Mouse (Mus musculus) urinary bladder, postnatal 14 days (tissue): ENCODE measurements around the gene Marveld2.
A peak's percentile ranks its signal among the peaks of the same experiment; 100 is the strongest.

Source experiments
- DNase-seq: peaks from one replicate; pipeline ENCODE4 v3.0.0; 2021; ENCODE audit warnings: low spot score

The Marveld2 gene

GRCm38 (mm10) chr13:100616181-100617087, at the start of gene Marveld2:
TSS of gene Marveld2 (minus strand) at chr13:100616971.
- peak; percentile 75 for DNase-seq

- peak; percentile 60 for DNase-seq
Observed at GRCm38 (mm10) chr13:100659864-100660456, 43.2 kb upstream of the Marveld2 start.

DNA sequence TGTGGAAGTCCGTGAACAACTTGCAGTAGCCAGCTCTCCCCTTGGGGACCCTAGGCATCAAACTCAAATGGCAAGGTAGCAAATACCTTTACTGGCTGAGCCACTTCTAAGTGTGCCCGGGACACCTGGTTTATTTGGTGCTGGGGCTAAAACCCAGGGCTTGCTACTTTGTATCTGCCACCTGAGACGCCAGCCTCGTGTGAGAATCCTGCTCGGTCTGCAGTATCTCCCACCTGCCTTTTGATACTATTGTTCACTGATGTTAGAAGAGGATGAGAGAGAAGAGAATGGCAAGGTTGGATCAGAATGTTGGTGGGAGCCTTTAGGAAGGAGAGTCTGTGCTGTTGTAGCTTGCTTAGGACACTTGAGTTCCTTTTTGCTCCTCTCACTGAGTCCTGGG, 41.3 kb upstream of the Marveld2 start:
- no peak for DNase-seq

DNA sequence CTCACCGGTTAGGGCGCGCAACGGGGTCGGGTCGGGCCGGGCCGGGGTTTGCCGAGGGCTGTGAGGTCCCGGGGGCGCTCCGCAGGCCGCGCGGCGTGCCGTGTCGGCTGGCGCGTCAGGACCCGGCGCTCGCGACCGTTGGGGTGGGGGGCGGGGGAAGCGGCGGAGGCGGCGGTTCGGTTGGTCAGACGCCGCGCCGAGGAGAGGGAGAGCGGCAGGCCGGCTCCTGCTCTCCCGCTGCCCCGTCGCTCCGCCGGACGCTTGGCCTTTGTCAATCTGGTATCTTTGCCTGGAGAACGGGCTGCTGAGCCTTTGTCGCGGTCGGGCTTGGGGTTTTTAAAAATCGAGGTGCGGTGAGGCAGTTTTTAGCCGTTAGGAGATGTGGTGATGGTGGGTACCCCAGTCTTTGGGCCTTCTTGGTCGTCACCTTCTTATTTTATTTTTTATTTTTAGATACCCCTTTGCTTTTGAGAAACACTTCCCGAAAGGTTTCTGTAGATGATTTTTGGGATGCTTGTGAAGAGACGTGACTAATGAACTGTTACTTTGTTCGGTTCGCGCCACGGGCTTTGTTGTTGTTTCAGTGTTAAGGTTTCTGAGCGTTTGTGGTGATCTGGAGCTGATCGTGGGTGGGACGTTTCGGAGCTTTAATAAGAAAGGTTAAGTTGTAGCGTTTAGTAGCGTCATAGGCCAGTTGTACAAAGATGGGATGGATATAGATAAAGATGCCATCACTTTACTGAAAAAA, 34.8 kb upstream of the Marveld2 start, which contains the start of gene Taf9:
Taf9 (plus strand) TSS at position 141 of the 748 bp plus-strand sequence.
- no peak for DNase-seq

DNA sequence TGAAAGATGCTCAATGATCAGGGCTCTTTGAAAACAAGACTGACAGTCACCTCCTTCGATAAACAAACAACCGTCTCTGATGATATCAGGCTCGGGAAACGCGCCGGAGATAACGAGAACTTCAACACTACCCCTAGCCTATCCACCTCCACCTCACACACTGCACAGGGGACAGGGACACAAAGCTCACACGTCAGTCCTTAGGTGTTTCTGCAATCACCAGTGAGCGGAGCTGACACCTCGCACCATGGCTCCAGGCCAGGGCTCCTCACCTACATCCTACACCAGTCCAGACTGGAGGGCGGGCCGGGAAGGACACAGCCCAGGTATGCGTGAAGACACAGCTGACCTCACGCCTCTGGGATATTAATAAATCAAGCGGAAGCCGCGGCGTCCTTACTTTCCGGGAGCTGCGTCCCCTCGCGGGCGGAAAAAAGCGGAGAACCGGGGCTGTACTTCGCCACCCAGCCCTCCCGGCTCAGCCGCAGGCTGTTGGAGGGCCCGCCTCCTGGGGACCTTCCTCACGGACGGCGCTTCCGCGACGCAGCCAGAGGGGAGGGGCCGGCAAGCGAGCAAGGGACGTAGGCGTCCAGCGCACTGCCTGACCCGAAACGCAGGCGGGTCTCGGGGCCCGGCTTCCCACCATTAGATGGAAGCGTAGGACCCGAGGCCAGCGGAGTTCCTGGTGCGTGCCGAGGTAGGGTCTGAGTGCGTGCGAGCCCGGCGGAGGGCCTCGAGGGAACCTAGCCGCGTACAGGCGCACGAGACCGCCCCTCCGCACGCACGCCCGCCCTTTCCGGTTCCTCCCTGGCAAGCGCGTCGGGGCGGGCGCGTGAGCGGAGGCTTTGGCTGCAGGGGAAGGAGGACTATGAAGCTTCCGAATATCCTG, 34.0 kb upstream of the Marveld2 start, which contains the start of the genes Ak6 and Rad17:
Ak6 (plus strand) TSS at position 430 of the 889 bp plus-strand sequence.
Rad17 (minus strand) TSS at position 502 of the 889 bp plus-strand sequence.
- peak; percentile 95 for DNase-seq

DNA sequence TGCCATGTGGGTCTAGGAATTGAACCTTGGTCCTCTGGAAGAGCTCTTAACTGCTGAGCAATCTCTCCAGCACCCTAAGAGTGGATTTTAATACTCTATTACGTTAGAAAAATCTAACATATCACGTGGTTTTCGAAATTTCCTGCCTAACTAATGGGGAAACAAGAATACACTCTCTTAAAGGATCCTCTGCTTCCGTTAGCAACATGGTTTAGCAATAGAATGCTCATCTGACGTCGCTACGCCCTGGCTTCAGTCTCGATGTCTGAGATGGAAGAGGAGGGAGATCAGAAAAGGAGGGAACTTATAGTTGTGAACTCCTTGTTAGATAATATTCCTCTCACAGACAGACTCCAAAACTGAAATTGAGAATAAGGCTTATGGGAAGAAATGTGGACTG, 31.5 kb upstream of the Marveld2 start:
- no peak for DNase-seq

DNA sequence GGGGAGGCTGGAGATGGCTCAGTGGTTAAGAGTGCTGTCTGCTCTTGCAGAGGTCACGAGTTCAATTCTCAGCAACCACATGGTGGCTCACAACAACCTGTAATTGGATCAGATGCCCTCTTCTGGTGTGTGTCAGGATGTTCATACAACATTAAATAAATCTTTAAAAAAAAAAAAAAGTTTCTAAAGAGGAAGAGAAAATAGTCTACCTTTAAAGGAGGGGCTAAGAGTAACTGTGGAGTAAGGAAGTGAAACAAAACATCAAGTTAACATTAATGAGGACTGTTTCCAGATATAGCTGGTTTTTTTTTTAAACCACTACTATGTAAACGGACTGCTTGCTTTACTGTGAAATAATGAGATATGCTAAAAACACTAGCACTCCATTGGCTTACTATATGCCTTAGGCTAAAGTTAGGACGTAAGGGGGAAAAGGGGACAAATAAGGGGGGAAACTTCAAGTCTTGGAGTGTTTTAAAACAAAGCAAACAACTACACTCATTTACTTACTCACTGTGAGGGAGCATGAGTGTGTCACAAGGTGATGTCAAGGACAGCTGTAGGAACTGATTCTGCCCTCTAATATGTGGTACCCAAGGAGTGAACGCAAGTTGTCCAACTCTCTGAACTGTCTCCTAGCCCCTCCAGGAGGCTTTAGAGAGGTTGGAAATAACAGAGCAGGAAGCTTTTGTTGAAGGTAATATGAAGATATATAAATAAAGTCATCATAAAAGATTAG, 25.9 kb upstream of the Marveld2 start:
- DNase-seq = no peak

DNA sequence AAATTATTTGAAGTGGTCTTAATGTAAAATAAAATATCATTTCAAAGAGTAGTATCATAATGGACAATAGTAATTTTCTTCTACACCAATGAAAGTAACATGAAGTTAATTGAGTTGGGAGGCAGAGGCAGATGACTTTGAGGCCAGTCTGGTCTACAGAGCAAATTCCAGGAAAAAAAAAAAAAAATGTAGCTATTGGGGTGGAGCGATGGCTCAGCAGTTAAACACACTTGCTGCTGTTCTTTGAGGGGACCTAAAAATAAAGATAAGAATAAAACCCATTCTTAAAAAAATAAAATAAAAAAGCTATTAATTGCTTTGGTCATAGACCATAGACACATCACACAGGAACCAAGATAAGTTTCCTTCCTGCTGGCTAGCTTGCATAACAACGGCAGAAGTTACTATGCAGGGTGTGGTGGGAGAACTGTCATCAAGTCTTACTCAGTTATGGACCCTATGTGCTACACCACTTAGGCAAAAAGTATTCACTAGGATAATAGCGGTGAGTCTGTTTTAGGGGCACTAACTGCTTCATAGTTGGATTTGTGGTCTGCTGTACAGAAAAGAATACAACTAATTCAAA, 17.4 kb upstream of the Marveld2 start:
- DNase-seq = no peak

- DNase-seq = no peak
Observed at GRCm38 (mm10) chr13:100622241-100622640, 5.5 kb upstream of the Marveld2 start.

DNA sequence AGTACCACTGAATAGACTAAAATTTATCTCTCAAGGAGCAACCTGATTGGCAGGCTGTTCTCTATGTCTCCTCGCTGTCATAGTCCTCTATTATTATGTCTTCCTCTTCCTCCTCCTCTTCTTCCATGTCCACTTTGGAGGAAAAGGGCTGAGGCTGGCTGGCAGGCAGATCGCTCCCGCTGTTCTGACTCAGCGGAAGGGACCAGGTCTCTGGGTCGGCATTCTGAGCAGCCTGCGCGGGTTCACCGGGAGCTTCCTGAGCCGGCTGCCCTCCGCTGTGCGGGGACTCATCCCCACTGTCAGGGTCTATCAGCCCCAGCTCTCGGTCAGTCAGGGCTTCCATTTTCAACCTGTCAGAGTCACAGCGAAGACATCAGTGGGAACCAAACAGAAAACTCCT, 812 bp upstream of the Marveld2 start:
- DNase-seq = no peak

- no peak for DNase-seq
Observed at GRCm38 (mm10) chr13:100612903-100613302, 3.9 kb downstream of the Marveld2 start.

DNA sequence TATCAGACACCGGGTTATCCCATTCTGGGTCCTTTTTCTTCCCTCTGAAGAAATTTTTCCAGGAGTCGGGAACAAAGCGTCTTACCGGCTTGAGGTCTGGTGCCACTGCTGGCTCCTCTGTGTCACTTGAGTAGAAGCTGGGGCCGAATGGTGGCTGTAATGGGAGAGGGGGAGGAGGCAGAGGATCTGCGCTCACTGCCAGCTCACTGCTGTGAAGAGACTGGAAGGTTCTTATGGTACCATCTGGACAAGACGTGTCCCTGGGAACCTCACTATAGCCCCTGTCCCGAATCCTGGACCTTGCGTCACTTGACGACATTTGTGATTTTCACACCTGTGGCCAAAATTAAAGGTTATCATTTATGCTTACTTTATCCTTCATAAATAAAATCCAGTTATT, 4.5 kb downstream of the Marveld2 start:
- no peak for DNase-seq

DNA sequence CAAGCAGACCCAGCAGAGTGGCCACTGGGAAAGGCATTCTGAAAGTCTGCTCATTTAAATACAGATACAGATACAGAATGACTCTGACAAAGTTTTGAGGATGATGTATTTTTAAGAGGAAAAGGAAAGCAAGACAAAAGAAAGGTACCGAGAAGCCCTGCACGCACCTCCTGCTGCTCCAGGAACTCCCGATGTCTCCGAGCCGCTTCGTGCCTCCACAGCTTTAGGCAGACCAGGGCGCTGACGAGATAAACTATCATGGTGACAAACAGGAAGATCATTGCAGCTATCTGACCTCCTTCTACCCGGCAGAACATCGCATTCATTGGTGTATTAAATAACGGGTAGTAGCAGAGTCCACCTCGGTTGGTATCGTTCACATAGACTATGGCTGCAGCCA, 5.5 kb downstream of the Marveld2 start:
- DNase-seq = no peak

DNA sequence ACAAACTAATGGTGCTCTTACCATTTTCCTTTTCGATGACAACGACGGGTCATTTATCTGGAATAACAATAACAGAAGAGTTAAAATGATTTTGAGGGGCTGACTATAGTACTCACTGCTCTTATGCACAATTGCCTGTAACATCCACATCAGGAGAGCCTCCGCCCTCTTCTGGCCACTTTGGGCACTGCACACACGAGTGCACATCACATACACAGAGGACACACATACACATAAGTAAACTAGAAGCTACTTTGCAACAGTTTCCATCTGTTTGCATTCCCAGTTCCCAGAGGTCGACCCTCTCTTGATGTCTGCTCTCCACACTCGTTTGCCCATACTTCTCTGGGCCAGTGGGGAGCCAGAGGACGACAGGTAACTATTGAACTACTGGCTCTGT, 9.0 kb downstream of the Marveld2 start:
- no peak for DNase-seq

DNA sequence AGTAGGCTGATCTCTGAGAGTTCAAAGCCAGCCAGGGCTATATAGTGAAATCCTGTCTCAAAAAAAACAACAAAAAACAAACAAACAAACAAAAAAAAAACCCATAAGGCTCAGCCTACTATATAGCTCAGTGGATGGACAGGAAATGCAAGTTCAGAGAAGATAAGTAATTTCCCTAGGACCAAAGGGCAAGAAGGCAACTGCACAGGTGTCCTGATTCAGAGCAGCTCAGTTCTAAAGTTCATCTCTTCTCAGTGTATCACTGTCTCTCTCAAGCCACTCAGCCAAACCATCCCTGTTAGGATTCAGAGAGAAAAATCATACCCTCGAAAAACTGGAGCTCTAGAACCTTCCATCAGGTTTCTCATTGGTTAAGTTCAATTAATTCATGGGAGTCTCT, 10.9 kb downstream of the Marveld2 start:
- DNase-seq = no peak

GRCm38 (mm10) chr13:100603738-100604095, 13.1 kb downstream of the Marveld2 start:
- DNase-seq = no peak

GRCm38 (mm10) chr13:100603031-100603737, 13.6 kb downstream of the Marveld2 start:
- DNase-seq = no peak

DNA sequence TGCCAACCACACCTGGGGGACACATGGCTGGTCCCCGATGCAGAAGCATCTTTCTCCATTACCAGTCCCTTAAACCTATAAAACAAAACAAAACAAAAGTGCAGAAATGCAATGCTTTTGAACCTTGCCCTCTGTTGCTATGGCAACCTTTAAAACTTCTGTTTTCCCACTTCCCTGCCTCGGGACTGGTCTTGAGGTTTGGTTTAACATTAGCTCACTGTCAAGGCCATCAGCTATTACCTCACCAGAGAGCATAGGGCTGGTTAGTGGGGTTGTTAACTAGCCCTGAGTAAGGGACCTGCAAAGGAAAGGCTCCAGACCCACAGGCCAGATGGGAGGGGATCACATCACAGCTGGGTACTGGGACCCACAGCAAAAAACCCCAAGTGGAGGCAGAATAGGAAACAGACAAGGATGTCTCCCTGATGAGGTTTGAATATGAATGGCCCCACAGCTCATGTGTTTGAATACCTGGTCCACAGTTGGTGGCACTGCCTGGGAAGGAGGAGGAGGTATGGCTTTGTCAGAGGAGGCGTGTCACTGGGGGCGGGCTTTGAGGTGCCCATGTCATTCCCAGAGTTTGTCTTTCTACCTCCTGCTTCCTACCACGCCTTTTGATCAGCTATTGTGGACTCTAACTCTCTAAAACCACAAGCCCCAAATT, 14.4 kb downstream of the Marveld2 start:
- no peak for DNase-seq

DNA sequence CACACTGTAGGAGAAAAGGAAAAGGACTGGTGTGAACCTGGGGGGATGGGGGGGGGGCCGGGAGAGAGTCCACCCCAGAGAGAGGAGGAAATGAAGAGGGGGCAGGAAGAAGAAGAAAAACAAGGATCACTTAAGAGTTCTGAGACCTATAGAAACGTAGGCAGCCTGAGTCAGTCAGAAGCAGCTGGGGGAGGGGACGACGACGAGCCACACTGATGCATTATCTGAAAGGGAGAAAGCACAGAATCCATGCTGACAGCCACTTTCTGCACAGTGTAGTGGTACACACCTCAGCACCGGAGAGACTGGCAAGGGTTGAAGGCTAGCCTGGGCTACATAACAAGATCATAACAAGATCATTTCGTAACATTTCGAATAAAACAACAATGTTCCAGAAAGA, 15.7 kb downstream of the Marveld2 start:
- DNase-seq = peak; percentile 46
